Mouse (Mus musculus) CH12F3 (cell line): Measurements from ENCODE around the gene Traf7.

Source experiments
- in situ Hi-C: fragments of 300-500 bp; cut with MboI; formaldehyde crosslinking; loops from 2 replicates; pipeline ENCODE4 v1.14.3; 2020; ENCODE audit warnings: low sequenced_read_pairs

Traf7 gene

GRCm38 (mm10) chr17:24546234-24546633 lies 18.5 kb upstream of the Traf7 start:
- in situ Hi-C loops = no loop called here

- in situ Hi-C loops = no loop called here
These were observed 17.5 kb upstream of the Traf7 start for GRCm38 (mm10) chr17:24545247-24545646.

- in situ Hi-C loops = no loop called here
These were observed 16.9 kb upstream of the Traf7 start for GRCm38 (mm10) chr17:24544613-24545012.

GRCm38 (mm10) chr17:24540375-24540774 lies 12.6 kb upstream of the Traf7 start:
- in situ Hi-C loops = no loop called here

- in situ Hi-C loops = loop anchor here (10.0 kb wide), 1 partner anchor 116 kb away; the partner anchor contains the start of genes Npw and Slc9a3r2
These were observed 11.2 kb upstream of the Traf7 start for GRCm38 (mm10) chr17:24538950-24539349.

GRCm38 (mm10) chr17:24537536-24537935 lies 9.8 kb upstream of the Traf7 start:
- in situ Hi-C loops = loop anchor here (10.0 kb wide), 1 partner anchor 117 kb away; the partner anchor contains the start of genes Npw and Slc9a3r2

GRCm38 (mm10) chr17:24535300-24535699 lies 7.6 kb upstream of the Traf7 start:
- in situ Hi-C loops = loop anchor here (10.0 kb wide), 1 partner anchor 120 kb away; the partner anchor contains the start of genes Npw and Slc9a3r2

GRCm38 (mm10) chr17:24534160-24534718 lies 6.5 kb upstream of the Traf7 start, which contains the start of gene Rab26:
Rab26 (minus strand) TSS chr17:24534210.
- in situ Hi-C loops = loop anchor here (10.0 kb wide), 1 partner anchor 121 kb away; the partner anchor contains the start of genes Npw and Slc9a3r2

GRCm38 (mm10) chr17:24533099-24533992 lies 5.6 kb upstream of the Traf7 start:
- in situ Hi-C loops = loop anchor here (10.0 kb wide), 1 partner anchor 121 kb away; the partner anchor contains the start of genes Npw and Slc9a3r2

GRCm38 (mm10) chr17:24532045-24532444 lies 4.3 kb upstream of the Traf7 start:
- in situ Hi-C loops = loop anchor here (10.0 kb wide), 1 partner anchor 123 kb away; the partner anchor contains the start of genes Npw and Slc9a3r2

GRCm38 (mm10) chr17:24531064-24531463 lies 3.3 kb upstream of the Traf7 start:
- in situ Hi-C loops = loop anchor here (10.0 kb wide), 1 partner anchor 124 kb away; the partner anchor contains the start of genes Npw and Slc9a3r2

GRCm38 (mm10) chr17:24530361-24531050 lies 2.8 kb upstream of the Traf7 start:
- in situ Hi-C loops = loop anchor here (10.0 kb wide), 1 partner anchor 124 kb away; the partner anchor contains the start of genes Npw and Slc9a3r2

GRCm38 (mm10) chr17:24529883-24530282 lies 2.1 kb upstream of the Traf7 start:
- in situ Hi-C loops = loop anchor here (10.0 kb wide), 1 partner anchor 125 kb away; the partner anchor contains the start of genes Npw and Slc9a3r2

GRCm38 (mm10) chr17:24529007-24529451 lies 1.3 kb upstream of the Traf7 start:
- in situ Hi-C loops = no loop called here

- in situ Hi-C loops = no loop called here
These were observed 801 bp upstream of the Traf7 start for GRCm38 (mm10) chr17:24528560-24528918.

- in situ Hi-C loops = no loop called here
These were observed 423 bp downstream of the Traf7 start for GRCm38 (mm10) chr17:24527315-24527714.

- in situ Hi-C loops = no loop called here
These were observed 3.0 kb downstream of the Traf7 start for GRCm38 (mm10) chr17:24524734-24525133.

GRCm38 (mm10) chr17:24520450-24520849 lies 7.3 kb downstream of the Traf7 start:
- in situ Hi-C loops = no loop called here

GRCm38 (mm10) chr17:24514270-24515257 lies 13.2 kb downstream of the Traf7 start:
- in situ Hi-C loops = no loop called here
